Mouse (Mus musculus): ENCODE measurements around the gene Nrk.

The Nrk gene

DNA sequence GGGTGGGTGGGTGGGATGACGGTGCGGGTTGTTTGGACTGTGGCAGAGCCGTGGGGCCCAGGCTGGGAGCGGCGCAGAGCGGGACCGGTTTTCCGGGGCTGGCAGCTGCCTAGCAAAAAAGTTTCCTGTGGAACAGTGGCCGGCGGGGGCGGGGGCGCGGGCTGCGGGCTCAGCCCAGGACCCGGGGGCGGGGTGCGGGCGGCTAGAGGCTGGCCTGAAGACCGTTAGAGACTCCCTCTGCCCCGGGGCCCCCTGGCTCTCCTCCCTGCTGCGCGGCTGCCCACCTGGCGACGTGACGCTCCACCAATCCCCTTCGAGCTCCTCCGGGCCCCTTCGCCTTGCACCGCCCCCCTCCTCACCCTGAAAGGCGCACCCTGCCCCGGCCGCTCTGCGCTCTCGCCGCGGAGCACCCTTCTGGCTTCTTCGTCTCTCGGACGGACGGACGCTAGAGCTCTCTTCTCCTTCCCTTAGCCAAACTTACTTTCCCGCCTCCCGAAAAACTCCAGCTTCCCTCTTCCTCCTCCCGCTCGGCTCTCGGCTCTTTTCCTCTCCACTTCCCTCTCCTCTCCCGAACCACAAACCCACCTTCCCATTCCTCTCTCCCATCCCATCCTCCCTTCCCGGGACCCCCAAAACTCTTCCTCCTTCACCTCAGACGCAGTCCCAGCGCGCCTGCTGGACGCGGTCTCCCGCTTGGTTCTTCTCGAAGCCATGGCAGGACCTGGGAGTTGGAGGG is at the start of gene Nrk:
Nrk (plus strand) TSS at position 390 of the 736 bp plus-strand sequence.
- no peak for DNase-seq (ENCODE audit: low spot score)

- DNase-seq (ENCODE audit: low spot score): no peak
Measured at GRCm38 (mm10) chrX:138913366-138913765, 864 bp upstream of the Nrk start.

GRCm38 (mm10) chrX:138914777-138915114 is 516 bp downstream of the Nrk start:
- DNase-seq (ENCODE audit: low spot score): no peak

GRCm38 (mm10) chrX:138919030-138919429 is 4.8 kb downstream of the Nrk start:
- DNase-seq (ENCODE audit: low spot score): no peak

- DNase-seq (ENCODE audit: low spot score): no peak
Measured at GRCm38 (mm10) chrX:138943905-138944304, 29.7 kb downstream of the Nrk start.

GRCm38 (mm10) chrX:138960713-138961112 is 46.5 kb downstream of the Nrk start:
- DNase-seq (ENCODE audit: low spot score): peak; percentile 3

GRCm38 (mm10) chrX:138978501-138978900 is 64.3 kb downstream of the Nrk start:
- no peak for DNase-seq (ENCODE audit: low spot score)

DNA sequence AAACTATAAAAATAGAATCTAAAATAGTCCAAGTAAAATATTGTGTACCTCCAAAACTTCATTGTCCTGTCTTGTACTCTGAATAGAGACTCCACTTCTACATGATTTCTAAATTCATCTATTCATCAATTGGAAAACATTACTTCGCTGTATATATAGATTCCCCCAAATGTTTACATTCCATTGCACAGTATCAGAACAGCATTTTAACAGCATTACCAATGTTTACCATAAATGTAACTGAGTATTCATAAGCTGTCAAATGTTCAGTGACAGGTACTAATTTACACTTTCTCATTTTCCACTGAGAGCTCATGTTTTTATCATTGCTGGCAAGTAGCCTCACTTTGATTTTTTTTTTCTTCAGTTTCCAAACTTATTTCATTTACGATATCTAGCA is 65.0 kb downstream of the Nrk start:
- no peak for DNase-seq (ENCODE audit: low spot score)

- no peak for DNase-seq (ENCODE audit: low spot score)
Measured at GRCm38 (mm10) chrX:139014524-139014923, 100.3 kb downstream of the Nrk start.

- peak; percentile 6 for DNase-seq (ENCODE audit: low spot score)
Measured at GRCm38 (mm10) chrX:139016540-139016939, 102.3 kb downstream of the Nrk start.

GRCm38 (mm10) chrX:139026532-139027097 is 112.4 kb downstream of the Nrk start:
- peak; percentile 6 for DNase-seq (ENCODE audit: low spot score)

DNA sequence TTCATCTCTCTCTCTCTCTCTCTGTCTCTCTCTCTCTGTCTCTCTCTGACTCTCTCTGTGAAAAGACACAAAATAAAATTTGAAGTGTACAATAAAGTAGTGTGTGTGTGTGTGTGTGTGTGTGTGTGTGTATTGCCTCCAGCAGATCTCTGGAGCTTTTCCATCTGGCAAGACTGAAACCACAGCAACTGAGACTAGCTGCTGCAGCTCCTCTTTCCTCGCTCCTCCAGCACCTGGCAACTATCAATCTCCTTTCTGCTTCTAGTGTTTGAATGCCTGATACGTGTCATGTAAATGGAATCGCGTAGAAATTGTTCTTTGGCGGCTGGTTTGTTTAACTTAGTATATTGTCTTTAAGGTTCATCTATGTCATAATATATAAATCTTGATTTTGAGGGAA is 113.1 kb downstream of the Nrk start:
- DNase-seq (ENCODE audit: low spot score): peak; percentile 31

GRCm38 (mm10) chrX:139027909-139028308 is 113.7 kb downstream of the Nrk start:
- DNase-seq (ENCODE audit: low spot score): no peak

- no peak for DNase-seq (ENCODE audit: low spot score)
Measured at GRCm38 (mm10) chrX:139037666-139038065, 123.4 kb downstream of the Nrk start.

- peak; percentile 4 for DNase-seq (ENCODE audit: low spot score)
Measured at GRCm38 (mm10) chrX:139039314-139039713, 125.1 kb downstream of the Nrk start.

DNA sequence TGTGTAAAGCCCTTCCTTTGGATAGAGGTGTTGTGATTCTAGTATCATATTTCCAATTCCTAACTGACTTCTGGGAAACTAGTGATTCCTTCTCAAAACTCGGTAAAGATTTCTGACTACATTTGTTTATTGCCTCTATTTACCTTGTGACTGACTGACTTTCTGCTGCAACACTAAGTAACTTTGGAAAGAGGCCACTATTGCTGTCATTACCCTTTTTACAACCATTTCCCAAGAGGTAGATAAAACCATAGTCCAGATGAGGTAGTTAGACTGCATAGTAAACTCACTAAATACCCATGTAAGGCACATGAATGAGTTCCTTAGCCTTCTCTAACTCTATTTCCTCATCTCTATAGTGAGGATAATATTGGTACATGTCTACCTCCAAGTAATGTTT is 126.9 kb downstream of the Nrk start:
- DNase-seq (ENCODE audit: low spot score): no peak

DNA sequence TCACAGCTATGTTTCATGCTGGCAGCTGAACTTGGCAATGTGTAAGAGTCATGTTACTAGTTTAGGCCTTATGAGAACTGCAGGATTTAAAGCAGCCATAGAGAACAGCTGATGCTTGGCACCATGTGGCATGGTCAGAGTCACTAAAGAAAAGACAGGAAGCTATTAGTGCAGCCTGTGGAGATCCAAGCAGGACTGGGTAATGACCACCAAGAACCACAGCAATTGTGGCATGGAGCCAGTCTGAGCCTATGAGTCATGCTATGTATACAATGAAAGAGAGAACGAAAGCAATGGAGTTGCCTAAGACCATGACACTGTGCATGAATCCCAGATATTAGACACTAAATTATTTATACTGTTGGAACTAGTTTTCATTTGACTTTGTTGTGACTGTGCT is 137.7 kb downstream of the Nrk start:
- DNase-seq (ENCODE audit: low spot score): no peak

- DNase-seq (ENCODE audit: low spot score): no peak
Measured at GRCm38 (mm10) chrX:139053149-139053548, 138.9 kb downstream of the Nrk start.

Data from adipocyte (in vitro differentiated cells).